Mouse (Mus musculus): ENCODE data around the gene Id1. TPM values are rescaled to one million over a fixed set of nuclear protein-coding genes. Genes with fewer than 3 reads are reported as not detected.

Gene Id1
- total RNA-seq, 2 experiments from 2014 or later, result 19.5 to 26.4 TPM

GRCm38 (mm10) chr2:152739842-152740260 lies 3.8 kb downstream of the Id1 start:
- intact Hi-C loops (cut with DNase I), result loop anchor here (5.0 kb wide), 1 partner anchor 43 kb away; no protein-coding TSS in a partner anchor
- no peak for DNase-seq (ENCODE audit: low spot score in 2 of 2)

- DNase-seq (ENCODE audit: low spot score in 2 of 2), result no peak
- intact Hi-C loops (cut with DNase I), result loop anchor here (5.0 kb wide), 1 partner anchor 43 kb away; no protein-coding TSS in a partner anchor
Measured at GRCm38 (mm10) chr2:152740490-152740889, 4.4 kb downstream of the Id1 start.

GRCm38 (mm10) chr2:152741153-152742041 lies 5.3 kb downstream of the Id1 start:
- intact Hi-C loops (cut with DNase I), result loop anchor here (5.0 kb wide), 1 partner anchor 44 kb away; no protein-coding TSS in a partner anchor
- DNase-seq (ENCODE audit: low spot score in 2 of 2), result peak in 1 of 2 experiments; percentile 31

- intact Hi-C loops (cut with DNase I), result loop anchor here (5.0 kb wide), 1 partner anchor 45 kb away; no protein-coding TSS in a partner anchor
- DNase-seq (ENCODE audit: low spot score in 2 of 2), result peak; percentile 41 to 43
Measured at GRCm38 (mm10) chr2:152742435-152742834, 6.4 kb downstream of the Id1 start.

- no peak for DNase-seq (ENCODE audit: low spot score in 2 of 2)
- intact Hi-C loops (cut with DNase I), result no loop called here
Measured at GRCm38 (mm10) chr2:152753944-152754711, 18.1 kb downstream of the Id1 start, which contains the start of gene Cox4i2. TSS of gene Cox4i2 (plus strand) at chr2:152754173.

- intact Hi-C loops (cut with DNase I), result no loop called here
Measured at GRCm38 (mm10) chr2:152756474-152757393, 20.7 kb downstream of the Id1 start.

GRCm38 (mm10) chr2:152757478-152757877 lies 21.4 kb downstream of the Id1 start:
- intact Hi-C loops (cut with DNase I), result no loop called here
- no peak for DNase-seq (ENCODE audit: low spot score in 2 of 2)

More at GRCm38 (mm10) chr2:152756474-152757393, 20.7 kb downstream of the Id1 start:
- DNase-seq (ENCODE audit: low spot score in 2 of 2), result no peak

- DNase-seq (ENCODE audit: low spot score in 2 of 2), result no peak
- intact Hi-C loops (cut with DNase I), result no loop called here
Measured at GRCm38 (mm10) chr2:152758351-152758750, 22.3 kb downstream of the Id1 start.

GRCm38 (mm10) chr2:152763310-152763709 lies 27.3 kb downstream of the Id1 start:
- DNase-seq (ENCODE audit: low spot score in 2 of 2), result no peak
- intact Hi-C loops (cut with DNase I), result no loop called here

GRCm38 (mm10) chr2:152764172-152765044 lies 28.4 kb downstream of the Id1 start:
- no peak for DNase-seq (ENCODE audit: low spot score in 2 of 2)
- intact Hi-C loops (cut with DNase I), result no loop called here

GRCm38 (mm10) chr2:152765045-152765674 lies 29.1 kb downstream of the Id1 start:
- no peak for DNase-seq (ENCODE audit: low spot score in 2 of 2)
- intact Hi-C loops (cut with DNase I), result no loop called here

GRCm38 (mm10) chr2:152766387-152767123 lies 30.5 kb downstream of the Id1 start:
- peak; percentile 88 to 90 for DNase-seq (ENCODE audit: low spot score in 2 of 2)
- intact Hi-C loops (cut with DNase I), result loop anchor here (2.0 kb wide), 2 partner anchors 64 to 70 kb away; partner anchors contain the start of gene Bcl2l1

GRCm38 (mm10) chr2:152767618-152768271 lies 31.7 kb downstream of the Id1 start:
- DNase-seq (ENCODE audit: low spot score in 2 of 2), result peak in 1 of 2 experiments; percentile 38
- intact Hi-C loops (cut with DNase I), result loop anchor here (2.0 kb wide), 2 partner anchors 63 to 71 kb away; partner anchors contain the start of gene Bcl2l1

GRCm38 (mm10) chr2:152769677-152770076 lies 33.6 kb downstream of the Id1 start:
- intact Hi-C loops (cut with DNase I), result no loop called here
- no peak for DNase-seq (ENCODE audit: low spot score in 2 of 2)

- no peak for DNase-seq (ENCODE audit: low spot score in 2 of 2)
- intact Hi-C loops (cut with DNase I), result no loop called here
Measured at GRCm38 (mm10) chr2:152771571-152771970, 35.5 kb downstream of the Id1 start.

- intact Hi-C loops (cut with DNase I), result no loop called here
- DNase-seq (ENCODE audit: low spot score in 2 of 2), result no peak
Measured at GRCm38 (mm10) chr2:152772231-152772630, 36.2 kb downstream of the Id1 start.
